Mouse (Mus musculus) thymus, postnatal 4 days (tissue): ENCODE results near the gene Rmnd5b.

Source experiments
- DNase-seq: peaks from one replicate; pipeline ENCODE4 v3.0.0; 2021

The Rmnd5b gene

GRCm38 (mm10) chr11:51588833-51589232 is 46.9 kb downstream of the Rmnd5b start:
- no peak for DNase-seq

GRCm38 (mm10) chr11:51587059-51587458 is 48.6 kb downstream of the Rmnd5b start:
- no peak for DNase-seq

GRCm38 (mm10) chr11:51586411-51586810 is 49.3 kb downstream of the Rmnd5b start:
- DNase-seq, result no peak

GRCm38 (mm10) chr11:51585608-51586252 is 50.0 kb downstream of the Rmnd5b start:
- no peak for DNase-seq

- peak; percentile 96 for DNase-seq
These were observed 51.1 kb downstream of the Rmnd5b start, which contains the start of gene Phykpl for GRCm38 (mm10) chr11:51584431-51585248. TSS of gene Phykpl (plus strand) at chr11:51584757.

GRCm38 (mm10) chr11:51584057-51584430 is 51.7 kb downstream of the Rmnd5b start:
- DNase-seq, result peak; percentile 56

- DNase-seq, result peak; percentile 79
These were observed 53.0 kb downstream of the Rmnd5b start for GRCm38 (mm10) chr11:51582713-51583112.

GRCm38 (mm10) chr11:51579024-51579423 is 56.7 kb downstream of the Rmnd5b start:
- DNase-seq, result peak; percentile 53

- DNase-seq, result peak; percentile 51
These were observed 58.1 kb downstream of the Rmnd5b start for GRCm38 (mm10) chr11:51577587-51577986.

GRCm38 (mm10) chr11:51576454-51576853 is 59.2 kb downstream of the Rmnd5b start:
- no peak for DNase-seq
